Mouse (Mus musculus) brain, embryonic 14.5 days (tissue): ENCODE data around the gene Efs.

Source experiments
- CTCF ChIP-seq: fragments of 200-500 bp; IDR thresholded peaks from 2 replicates; pipeline ENCODE4 v1.5.1; 2012; ENCODE audit warnings: inconsistent platforms, mild to moderate bottlenecking, moderate library complexity, borderline replicate concordance; ENCODE audit not compliant: insufficient read depth, insufficient read length; ENCODE audit errors: extremely low read depth
- POLR2A ChIP-seq: fragments of 200-500 bp; IDR thresholded peaks from 2 replicates; pipeline ENCODE4 v1.6.1; 2012; ENCODE audit warnings: mild to moderate bottlenecking, inconsistent platforms, borderline replicate concordance; ENCODE audit not compliant: poor library complexity, insufficient read depth, insufficient read length, severe bottlenecking; ENCODE audit errors: extremely low read depth

GRCm38 (mm10) chr14:54894296-54895151 lies 31.4 kb downstream of the Efs start:
- TF ChIP-seq CTCF (no peak), POLR2A (no peak)
